Mouse (Mus musculus) embryonic facial prominence, embryonic 12.5 days (tissue): ENCODE results near the gene Cwc22. TPM values are rescaled to one million over a fixed set of nuclear protein-coding genes. Genes with fewer than 3 reads are reported as not detected.

Source experiments
- ATAC-seq: fragments of 200-750 bp; cut with Nextera tagmentation; 2 replicates; pipeline ENCODE4 v1.8.0; 2017; ENCODE audit not compliant: insufficient number of reproducible peaks, insufficient read depth, low FRiP score, low TSS enrichment
- H3K27ac ChIP-seq: fragments of 300-500 bp; sonication (generic); 2 replicates; pipeline ENCODE4 v1.5.1; 2016; ENCODE audit warnings: mild to moderate bottlenecking
- H3K27me3 ChIP-seq: fragments of 300-500 bp; sonication (generic); 2 replicates; pipeline ENCODE4 v1.6.1; 2016; ENCODE audit warnings: mild to moderate bottlenecking, moderate library complexity
- H3K36me3 ChIP-seq: fragments of 300-500 bp; sonication (generic); 2 replicates; pipeline ENCODE4 v1.6.1; 2016; ENCODE audit warnings: mild to moderate bottlenecking
- H3K4me1 ChIP-seq: fragments of 300-500 bp; sonication (generic); 2 replicates; pipeline ENCODE4 v1.6.1; 2016
- H3K4me2 ChIP-seq: fragments of 300-500 bp; sonication (generic); replicated peaks from 2 replicates; pipeline ENCODE4 v1.6.1; 2016; ENCODE audit warnings: mild to moderate bottlenecking, moderate library complexity
- H3K4me3 ChIP-seq: fragments of 300-500 bp; sonication (generic); 2 replicates; pipeline ENCODE4 v1.5.1; 2016; ENCODE audit warnings: mild to moderate bottlenecking
- H3K9ac ChIP-seq: fragments of 300-500 bp; sonication (generic); 2 replicates; pipeline ENCODE4 v1.6.1; 2016; ENCODE audit warnings: mild to moderate bottlenecking, moderate library complexity
- H3K9me3 ChIP-seq: fragments of 300-500 bp; sonication (generic); 2 replicates; pipeline ENCODE4 v1.6.1; 2016; ENCODE audit warnings: mild to moderate bottlenecking, moderate library complexity
- WGBS: fragments of 180-500 bp; shearing (Covaris S2); methylation state at CpG from one replicate; pipeline ENCODE4 v1.1.7; 2016; 5-methylcytosine and 5-hydroxymethylcytosine counted together
- polyA plus RNA-seq: library from polyadenylated mRNA; unstranded; fragments of >200 nt; fragmentation: Nextera tagmentation; extraction: Ambion mirVana; gene quantifications from 2 replicates; pipeline ENCODE4 v1.2.1, GENCODE M21; 2016

Gene Cwc22
- polyA plus RNA-seq, 1 experiment from 2014 or later = 38.3 TPM

DNA sequence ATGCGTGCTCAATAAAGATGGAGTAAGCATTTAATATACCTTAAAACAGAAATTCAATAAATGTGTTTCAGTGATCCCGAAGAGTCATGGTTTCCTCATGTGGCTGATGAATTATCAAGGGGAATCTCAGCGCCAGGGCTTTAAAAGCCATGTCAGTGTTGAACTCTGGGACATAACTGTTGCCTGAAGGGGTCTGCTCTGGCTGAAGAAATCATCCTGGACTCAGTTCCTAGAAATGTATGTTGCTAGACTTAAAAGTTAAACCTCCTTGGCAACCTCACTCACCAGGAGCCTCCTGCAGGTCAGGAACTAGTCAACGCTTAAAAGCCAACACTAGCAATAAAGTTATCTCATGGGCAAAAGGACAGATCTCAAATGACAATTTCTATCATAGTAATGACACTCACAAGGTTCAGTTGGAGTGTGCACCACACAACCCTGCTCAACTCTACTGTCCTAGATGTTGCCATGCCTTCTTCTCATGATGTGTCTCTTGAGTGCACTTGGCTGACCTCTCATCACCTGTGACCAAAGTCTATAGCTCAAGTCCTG, 76.4 kb downstream of the Cwc22 start:
- H3K9me3 ChIP-seq = no peaks in the 10 kb centered on the region
- WGBS = 85% methylated on average over 4 of the region's 4 CpGs
- no peak overlapping the region for H3K4me2 ChIP-seq
- no peaks in the 10 kb centered on the region for H3K27me3 ChIP-seq
- H3K36me3 ChIP-seq = no peaks in the 10 kb centered on the region
- H3K27ac ChIP-seq = no peak overlapping the region
- no peak for ATAC-seq
- no peak overlapping the region for H3K4me3 ChIP-seq
- no peak overlapping the region for H3K9ac ChIP-seq
- no peaks in the 10 kb centered on the region for H3K4me1 ChIP-seq

DNA sequence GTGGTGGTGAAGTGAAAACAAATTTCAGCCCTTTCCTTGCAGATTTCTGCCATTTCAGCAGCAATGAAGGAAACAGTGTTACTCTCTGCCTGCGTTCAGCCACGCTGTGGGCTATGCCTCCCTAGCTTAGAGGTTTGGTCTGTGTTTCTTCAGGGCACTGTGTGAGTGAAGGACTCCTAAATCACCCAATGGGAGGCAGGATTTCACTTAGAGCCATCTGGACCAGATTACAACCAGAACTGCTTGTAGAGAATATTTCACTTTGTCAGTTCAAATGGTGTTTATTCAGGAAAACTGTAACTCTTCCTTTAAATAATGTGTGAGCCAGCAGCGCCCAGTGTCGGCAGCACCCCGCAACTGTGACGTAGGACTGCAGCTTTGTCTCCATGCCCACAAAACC, 82.2 kb downstream of the Cwc22 start:
- H3K9ac ChIP-seq = no peak overlapping the region
- peaks cover 14% of the 10 kb centered on the region; the same call in 1 of the 2 replicates for H3K4me1 ChIP-seq
- no peaks in the 10 kb centered on the region for H3K27me3 ChIP-seq
- H3K4me3 ChIP-seq = no peak overlapping the region
- H3K27ac ChIP-seq = peak overlapping the region; percentile 72
- WGBS = 28% methylated on average over 6 of the region's 6 CpGs
- H3K9me3 ChIP-seq = no peaks in the 10 kb centered on the region
- H3K4me2 ChIP-seq = peak overlapping the region; percentile 30
- ATAC-seq = peak; percentile 81
- no peaks in the 10 kb centered on the region for H3K36me3 ChIP-seq

DNA sequence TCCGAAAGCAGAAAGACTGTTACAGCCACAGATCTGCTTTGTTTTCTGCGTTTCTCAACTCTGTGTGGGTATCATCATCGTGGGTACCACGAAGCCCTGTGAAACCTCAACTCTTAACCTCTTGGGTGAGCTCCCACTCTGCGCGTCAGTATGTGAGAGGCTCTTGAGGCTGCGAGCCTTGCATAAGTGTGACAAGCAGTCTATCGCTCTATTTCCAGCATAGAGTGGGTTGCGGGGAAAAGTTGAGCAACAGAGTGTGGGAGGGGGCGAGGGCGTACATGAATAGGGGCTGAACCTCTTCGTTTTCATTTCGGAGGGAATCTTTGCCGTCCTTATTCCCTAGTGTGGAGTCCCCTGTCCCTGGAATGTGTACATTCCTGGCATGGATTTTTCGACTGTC, 82.7 kb downstream of the Cwc22 start:
- Histone ChIP-seq H3K4me3 (no peak overlapping the region), H3K27me3 (no peaks in the 10 kb centered on the region), H3K4me1 (peaks cover 14% of the 10 kb centered on the region; the same call in 1 of the 2 replicates), H3K4me2 (peak overlapping the region; percentile 30), H3K9me3 (no peaks in the 10 kb centered on the region), H3K27ac (peak overlapping the region; percentile 72), H3K9ac (no peak overlapping the region), H3K36me3 (no peaks in the 10 kb centered on the region)
- ATAC-seq = peak; percentile 57; the same call in 1 of the 2 replicates
- WGBS = 62% methylated on average over 15 of the region's 15 CpGs

DNA sequence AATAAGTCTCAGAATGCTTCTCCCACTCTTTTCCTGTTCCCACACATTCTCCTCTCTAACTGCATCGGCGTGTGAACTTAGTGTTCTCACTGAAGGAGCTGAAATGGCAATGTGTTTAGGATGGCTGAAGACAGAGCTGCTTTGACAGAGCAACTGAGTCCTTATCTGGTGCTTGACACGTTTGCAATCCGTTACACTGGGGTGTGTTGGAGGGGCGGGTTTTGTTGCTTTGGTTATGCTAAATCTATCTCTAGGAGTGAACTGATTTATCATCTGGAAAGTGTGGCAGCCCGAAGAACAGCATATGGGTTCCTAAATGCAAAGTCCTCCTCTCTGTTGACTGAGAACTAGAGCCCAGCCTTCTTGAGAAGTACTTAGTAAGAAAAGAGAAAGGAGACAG, 104.7 kb downstream of the Cwc22 start:
- 68% methylated on average over 6 of the region's 6 CpGs for WGBS
- H3K9ac ChIP-seq = no peak overlapping the region
- no peaks in the 10 kb centered on the region for H3K36me3 ChIP-seq
- no peak overlapping the region for H3K4me3 ChIP-seq
- no peaks in the 10 kb centered on the region for H3K9me3 ChIP-seq
- no peaks in the 10 kb centered on the region for H3K27me3 ChIP-seq
- ATAC-seq = no peak
- H3K27ac ChIP-seq = no peak overlapping the region
- H3K4me2 ChIP-seq = no peak overlapping the region
- H3K4me1 ChIP-seq = 0 out of 2 replicates have a peak, but pooled peaks cover 3% of the 10 kb centered on the region

DNA sequence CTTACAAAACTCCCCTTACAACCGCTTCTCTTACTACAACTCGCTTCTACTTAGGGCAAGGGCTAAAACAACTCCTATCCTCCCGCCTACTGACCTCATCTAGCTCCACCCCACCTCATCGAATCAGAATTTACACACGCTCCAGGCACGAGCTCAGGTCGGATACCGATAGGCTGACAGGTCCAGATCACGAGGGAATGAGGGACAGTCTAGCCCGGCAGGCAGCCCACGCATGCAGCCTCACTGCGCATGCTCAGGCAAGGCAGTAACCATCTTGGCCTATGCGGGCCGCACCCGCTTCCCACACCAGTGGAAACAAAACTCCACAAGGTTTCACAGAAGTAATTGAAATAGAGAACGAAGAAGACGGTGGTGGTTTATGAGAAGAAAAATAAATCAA, 106.6 kb downstream of the Cwc22 start:
- Histone ChIP-seq H3K4me2 (no peak overlapping the region), H3K4me1 (0 out of 2 replicates have a peak, but pooled peaks cover 3% of the 10 kb centered on the region), H3K36me3 (no peaks in the 10 kb centered on the region), H3K27ac (no peak overlapping the region), H3K9me3 (no peaks in the 10 kb centered on the region), H3K9ac (no peak overlapping the region), H3K4me3 (no peak overlapping the region), H3K27me3 (no peaks in the 10 kb centered on the region)
- no peak for ATAC-seq
- WGBS = 88% methylated on average over 17 of the region's 17 CpGs

DNA sequence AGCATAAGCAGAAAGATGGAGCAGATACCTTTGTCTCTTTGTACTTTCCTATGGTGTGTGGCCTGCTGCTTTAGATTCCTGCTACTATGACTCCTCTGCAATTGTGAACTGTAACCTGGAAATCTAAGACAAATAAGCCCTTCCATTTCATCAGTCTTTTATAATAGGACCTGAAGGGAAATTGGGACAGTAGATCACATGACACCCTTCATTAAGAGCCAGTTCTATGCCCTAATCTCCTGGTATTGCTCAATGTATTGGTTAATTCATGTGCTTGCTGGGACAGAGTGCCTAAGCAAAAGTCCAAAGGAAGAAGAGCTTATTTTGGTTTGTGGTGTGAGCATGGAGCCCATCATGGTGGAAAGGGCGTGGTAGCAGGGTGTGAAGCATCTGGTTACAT, 107.5 kb downstream of the Cwc22 start:
- Histone ChIP-seq H3K27ac (no peak overlapping the region), H3K9ac (no peak overlapping the region), H3K36me3 (no peaks in the 10 kb centered on the region), H3K4me1 (0 out of 2 replicates have a peak, but pooled peaks cover 3% of the 10 kb centered on the region), H3K4me2 (no peak overlapping the region), H3K27me3 (no peaks in the 10 kb centered on the region), H3K9me3 (no peaks in the 10 kb centered on the region), H3K4me3 (no peak overlapping the region)
- 84% methylated on average over 1 of the region's 1 CpGs for WGBS
- no peak for ATAC-seq

DNA sequence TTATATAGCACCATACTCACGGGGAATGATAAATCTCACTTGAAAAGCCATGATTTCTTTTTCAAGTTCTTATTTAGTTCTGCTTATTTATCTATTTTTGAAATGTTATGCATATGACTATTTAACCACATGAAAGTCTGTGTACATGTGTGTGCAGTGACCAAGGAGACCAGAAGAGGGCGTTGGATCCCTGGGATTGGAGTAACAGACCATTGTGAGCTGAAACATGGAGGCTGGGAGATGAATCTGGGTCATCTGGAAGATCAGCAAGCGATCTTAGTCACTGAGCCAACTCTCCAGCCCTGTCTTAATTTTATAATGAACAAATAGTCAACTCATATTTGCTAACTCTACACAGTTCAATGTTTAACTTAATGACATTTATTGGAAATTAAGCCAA, 110.4 kb downstream of the Cwc22 start:
- H3K4me2 ChIP-seq = no peak overlapping the region
- 0 out of 2 replicates have a peak, but pooled peaks cover 2% of the 10 kb centered on the region for H3K4me1 ChIP-seq
- 55% methylated on average over 3 of the region's 3 CpGs for WGBS

More for the DNA sequence above, 110.4 kb downstream of the Cwc22 start:
- Histone ChIP-seq H3K9me3 (no peaks in the 10 kb centered on the region), H3K36me3 (no peaks in the 10 kb centered on the region), H3K27me3 (no peaks in the 10 kb centered on the region), H3K4me3 (no peak overlapping the region), H3K27ac (no peak overlapping the region), H3K9ac (no peak overlapping the region)
- no peak for ATAC-seq

Other genes starting within 250 kb of the Cwc22 start
- 3.2 and 3.6 TPM in 2 replicates for gene Zfp385b, start 126.7 kb downstream of the Cwc22 start, polyA plus RNA-seq